Mouse (Mus musculus) limb, embryonic 14.5 days (tissue): ENCODE data around the gene Tmem30c. TPM values are rescaled to one million over a fixed set of nuclear protein-coding genes. Genes with fewer than 3 reads are reported as not detected.
A peak's percentile ranks its signal among the peaks of the same experiment; 100 is the strongest.
"Not testable (repeated sequence)": the region's sequence is repeated elsewhere in the genome, so short reads cannot be mapped to it uniquely, and the experiment has no call there.

Experiments used
- ATAC-seq: fragments of 200-750 bp; cut with Nextera tagmentation; 2 replicates; pipeline ENCODE4 v1.8.0; 2017; ENCODE audit warnings: low read depth, moderate number of reproducible peaks, moderate TSS enrichment; ENCODE audit not compliant: low FRiP score
- DNase-seq: peaks from one replicate; pipeline ENCODE4 v3.0.0-alpha.2; 2015; ENCODE audit warnings: low spot score
- H3K27ac ChIP-seq: fragments of 300-500 bp; sonication (generic); replicated peaks from 2 replicates; pipeline ENCODE4 v1.5.1; 2014; ENCODE audit warnings: low read depth, mild to moderate bottlenecking, low read length, moderate library complexity, mixed read lengths
- H3K27me3 ChIP-seq: fragments of 300-500 bp; sonication (generic); 2 replicates; pipeline ENCODE4 v1.6.1; 2014; ENCODE audit warnings: low read length, mixed read lengths; ENCODE audit not compliant: control insufficient read depth, insufficient read depth
- H3K36me3 ChIP-seq: fragments of 300-500 bp; sonication (generic); 2 replicates; pipeline ENCODE4 v1.6.1; 2014; ENCODE audit warnings: mild to moderate bottlenecking, low read length, moderate library complexity, mixed read lengths; ENCODE audit not compliant: control insufficient read depth, insufficient read depth
- H3K4me1 ChIP-seq: fragments of 300-500 bp; sonication (generic); 2 replicates; pipeline ENCODE4 v1.6.1; 2014; ENCODE audit warnings: antibody characterized with exemption, low read length, mixed read lengths; ENCODE audit not compliant: control insufficient read depth, insufficient read depth
- H3K4me2 ChIP-seq: fragments of 300-500 bp; sonication (generic); replicated peaks from 2 replicates; pipeline ENCODE4 v1.6.1; 2014; ENCODE audit warnings: low read depth, mild to moderate bottlenecking, low read length, moderate library complexity; ENCODE audit not compliant: severe bottlenecking
- H3K4me3 ChIP-seq: fragments of 300-500 bp; sonication (generic); replicated peaks from 2 replicates; pipeline ENCODE4 v1.5.1; 2014; ENCODE audit warnings: low read length
- H3K9ac ChIP-seq: fragments of 300-500 bp; sonication (generic); 2 replicates; pipeline ENCODE4 v1.6.1; 2014; ENCODE audit warnings: mild to moderate bottlenecking, low read depth, low read length, moderate library complexity; ENCODE audit not compliant: severe bottlenecking
- H3K9me3 ChIP-seq: fragments of 300-500 bp; sonication (generic); 2 replicates; pipeline ENCODE4 v1.6.1; 2016; ENCODE audit warnings: low read length; ENCODE audit not compliant: control insufficient read depth
- POLR2A ChIP-seq: fragments of 200-500 bp; IDR thresholded peaks from 2 replicates; pipeline ENCODE4 v1.8.0; 2012; ENCODE audit warnings: inconsistent platforms, mild to moderate bottlenecking, moderate library complexity, borderline replicate concordance; ENCODE audit not compliant: insufficient read depth, insufficient read length; ENCODE audit errors: extremely low read depth
- WGBS: fragments of 180-500 bp; shearing (Covaris S2); extraction: QIAGEN DNeasy Blood & Tissue Kit; methylation state at CpG from one replicate; pipeline ENCODE4 v1.1.7; 2014; 5-methylcytosine and 5-hydroxymethylcytosine counted together
- polyA plus RNA-seq, 2 experiments: library from polyadenylated mRNA; depleted of rRNA in 1 of 2; stranded (reverse) in 1 of 2; unstranded in 1 of 2; fragments of >200 nt; fragmentation: Nextera tagmentation in 1 of 2; extraction: Ambion mirVana in 1 of 2; gene quantifications; 2 replicates each; pipeline versions ENCODE4 v1.2.1 to v1.2.3; 2012 to 2014

Tmem30c gene
- polyA plus RNA-seq, 2 experiments = 0.35 TPM; not detected in 1

DNA sequence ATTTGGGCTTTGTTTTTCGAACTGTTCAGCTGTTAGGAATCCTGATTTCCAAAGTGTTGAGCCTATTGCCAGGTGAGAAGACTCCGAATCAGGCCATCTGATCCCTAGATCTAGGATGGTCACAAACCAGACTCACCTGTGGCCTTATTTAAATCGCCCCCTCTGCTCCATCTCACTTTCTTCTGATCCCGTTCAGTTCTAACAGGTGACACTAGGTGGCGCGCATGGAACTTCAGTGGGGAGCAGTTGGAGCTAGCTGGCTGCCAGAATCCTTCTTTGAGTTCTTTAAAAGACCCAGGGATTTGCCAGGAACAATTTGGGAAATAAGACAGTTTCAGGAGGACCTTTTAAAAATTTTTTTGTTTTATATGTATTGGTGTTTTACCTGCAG is 48.8 kb downstream of the Tmem30c start:
- H3K4me1 ChIP-seq = peaks cover 9% of the 10 kb centered on the region; the same call in 1 of the 2 replicates
- no peaks in the 10 kb centered on the region for H3K9me3 ChIP-seq
- ATAC-seq (peak; percentile 82), DNase-seq (peak; percentile 91)
- no peak overlapping the region for H3K4me3 ChIP-seq
- no peak overlapping the region for H3K9ac ChIP-seq
- H3K36me3 ChIP-seq = no peaks in the 10 kb centered on the region
- no peak for TF ChIP-seq POLR2A
- H3K27ac ChIP-seq = no peak overlapping the region; the same call in 1 of the 2 replicates
- whole genome bisulfite sequencing = 6% methylated on average over 6 of the region's 6 CpGs
- H3K27me3 ChIP-seq = no peaks in the 10 kb centered on the region
- no peak overlapping the region for H3K4me2 ChIP-seq

DNA sequence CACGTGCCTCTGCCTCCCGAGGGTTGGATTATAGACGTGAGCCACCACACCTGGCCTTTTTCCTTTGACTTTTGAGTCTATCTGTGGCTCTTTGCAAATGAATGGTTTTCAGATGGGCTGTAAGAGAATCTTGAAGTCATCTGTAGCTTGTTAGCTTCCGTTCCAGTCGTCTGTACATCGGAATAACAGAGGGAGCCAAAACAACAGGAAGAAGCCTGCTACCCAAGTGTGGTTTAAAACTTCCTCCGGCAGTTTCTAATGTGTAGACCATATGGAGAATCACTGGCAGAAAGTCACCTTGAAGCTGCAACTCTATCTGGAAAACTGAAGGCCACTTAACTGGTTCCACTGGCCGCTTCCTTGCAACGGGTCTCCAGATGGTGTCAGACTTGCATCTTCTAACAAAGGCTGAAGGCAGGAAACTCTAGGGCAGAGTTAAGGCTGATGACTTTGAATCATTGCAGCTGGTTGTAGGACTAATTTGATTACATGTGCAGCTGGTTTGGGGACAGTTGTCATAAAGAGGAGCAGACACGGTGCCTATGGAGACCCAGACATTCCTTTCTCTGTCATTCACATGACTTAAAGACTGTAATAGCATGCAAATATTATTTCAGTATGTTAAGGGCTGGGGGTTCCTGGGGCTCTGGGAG is 49.3 kb downstream of the Tmem30c start:
- Histone ChIP-seq H3K9ac (no peak overlapping the region), H3K4me3 (no peak overlapping the region), H3K9me3 (no peaks in the 10 kb centered on the region), H3K4me2 (no peak overlapping the region), H3K4me1 (peaks cover 9% of the 10 kb centered on the region; the same call in 1 of the 2 replicates), H3K27ac (no peak overlapping the region; the same call in 1 of the 2 replicates), H3K27me3 (no peaks in the 10 kb centered on the region), H3K36me3 (no peaks in the 10 kb centered on the region)
- peak; percentile 57 for DNase-seq
- no peak for TF ChIP-seq POLR2A
- ATAC-seq = peak; percentile 77
- 20% methylated on average over 10 of the region's 10 CpGs for WGBS

DNA sequence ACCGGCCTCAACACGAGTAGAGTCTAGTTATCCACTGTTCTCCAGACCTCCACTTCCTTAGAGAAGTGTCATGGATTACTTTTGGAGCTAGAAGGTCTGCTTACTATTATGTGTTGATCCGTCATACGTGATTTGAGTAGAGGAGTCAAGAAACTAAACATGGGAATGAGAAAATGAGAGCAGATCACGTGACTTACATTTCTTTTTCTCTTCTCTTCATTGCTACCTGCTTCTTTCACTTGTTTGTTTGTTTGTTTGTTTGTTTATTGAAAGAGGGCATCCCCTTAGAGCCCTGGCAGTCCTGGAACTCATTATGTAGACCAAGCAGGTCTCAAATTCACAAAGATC is 49.8 kb downstream of the Tmem30c start:
- Histone ChIP-seq H3K4me1 (peaks cover 9% of the 10 kb centered on the region; the same call in 1 of the 2 replicates), H3K36me3 (no peaks in the 10 kb centered on the region), H3K9me3 (no peaks in the 10 kb centered on the region), H3K27ac (no peak overlapping the region; the same call in 1 of the 2 replicates), H3K27me3 (no peaks in the 10 kb centered on the region), H3K4me2 (no peak overlapping the region), H3K9ac (no peak overlapping the region), H3K4me3 (no peak overlapping the region)
- ATAC-seq (no peak), DNase-seq (no peak)
- 80% methylated on average over 5 of the region's 5 CpGs for WGBS
- no peak for TF ChIP-seq POLR2A

DNA sequence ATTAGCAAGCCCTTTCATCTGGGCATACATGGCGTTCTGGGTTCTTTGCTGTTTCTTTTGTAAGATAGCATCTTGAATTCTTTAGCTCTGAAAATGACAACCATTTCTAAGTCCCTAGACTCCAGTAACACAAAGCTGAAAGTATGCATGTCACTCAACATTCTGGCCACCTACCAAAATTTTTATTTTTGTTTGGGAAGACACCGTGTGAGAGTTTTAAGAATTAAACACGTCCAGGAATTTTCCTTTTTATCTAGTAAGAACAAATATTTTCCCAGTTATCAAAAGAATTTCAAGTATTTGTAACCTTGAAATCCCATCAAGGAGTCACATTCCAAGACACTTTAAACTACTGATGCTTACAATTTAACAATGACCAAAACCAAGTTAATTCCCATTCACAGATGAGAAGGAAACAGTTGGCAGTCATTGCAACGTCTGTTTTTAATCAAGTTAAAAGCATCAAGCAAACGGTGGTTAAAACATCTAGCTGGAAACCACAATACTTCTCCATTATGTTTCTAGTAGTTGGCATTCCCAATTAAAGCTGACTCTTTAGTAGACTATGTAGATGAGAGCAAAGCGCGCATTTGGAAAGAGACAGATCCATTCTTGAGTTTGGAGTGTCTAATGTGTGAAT is 56.7 kb downstream of the Tmem30c start:
- no peaks in the 10 kb centered on the region for H3K27me3 ChIP-seq
- no peak for ATAC-seq
- no peak overlapping the region for H3K4me2 ChIP-seq
- H3K27ac ChIP-seq = no peak overlapping the region
- DNase-seq = peak; percentile 37
- no peaks in the 10 kb centered on the region for H3K9me3 ChIP-seq
- H3K9ac ChIP-seq = no peak overlapping the region
- 37% methylated on average over 7 of the region's 7 CpGs for WGBS
- TF ChIP-seq POLR2A = no peak
- 0 out of 2 replicates have a peak, but pooled peaks cover 4% of the 10 kb centered on the region for H3K4me1 ChIP-seq
- no peaks in the 10 kb centered on the region for H3K36me3 ChIP-seq
- no peak overlapping the region for H3K4me3 ChIP-seq

DNA sequence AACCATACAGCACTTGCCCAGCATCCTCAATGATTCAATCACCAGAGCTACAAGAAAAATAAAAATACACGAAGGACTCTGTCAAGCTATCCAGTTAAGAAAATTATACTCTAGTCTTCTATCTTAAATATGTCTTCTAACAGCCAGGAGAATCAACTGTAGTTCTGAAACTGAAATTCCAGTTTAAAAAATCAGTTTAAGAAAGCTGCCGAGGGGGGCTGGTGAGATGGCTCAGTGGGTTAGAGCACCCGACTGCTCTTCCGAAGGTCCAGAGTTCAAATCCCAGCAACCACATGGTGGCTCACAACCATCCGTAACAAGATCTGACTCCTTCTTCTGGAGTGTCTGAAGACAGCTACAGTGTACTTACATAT is 60.7 kb downstream of the Tmem30c start:
- not testable (repeated sequence) for DNase-seq, H3K27me3 ChIP-seq, H3K27ac ChIP-seq, ATAC-seq, H3K9me3 ChIP-seq, H3K36me3 ChIP-seq, H3K9ac ChIP-seq
- 76% methylated on average over 4 of the region's 5 CpGs for WGBS
- Histone ChIP-seq H3K4me1 (peaks cover 12% of the 10 kb centered on the region), H3K4me3 (peak overlapping the region; percentile 87; the same call in 1 of the 2 replicates), H3K4me2 (peak overlapping the region; percentile 59; the same call in 1 of the 2 replicates)
